ENCODE assay signal across 8 mouse cellular contexts in the genomic region with DNA sequence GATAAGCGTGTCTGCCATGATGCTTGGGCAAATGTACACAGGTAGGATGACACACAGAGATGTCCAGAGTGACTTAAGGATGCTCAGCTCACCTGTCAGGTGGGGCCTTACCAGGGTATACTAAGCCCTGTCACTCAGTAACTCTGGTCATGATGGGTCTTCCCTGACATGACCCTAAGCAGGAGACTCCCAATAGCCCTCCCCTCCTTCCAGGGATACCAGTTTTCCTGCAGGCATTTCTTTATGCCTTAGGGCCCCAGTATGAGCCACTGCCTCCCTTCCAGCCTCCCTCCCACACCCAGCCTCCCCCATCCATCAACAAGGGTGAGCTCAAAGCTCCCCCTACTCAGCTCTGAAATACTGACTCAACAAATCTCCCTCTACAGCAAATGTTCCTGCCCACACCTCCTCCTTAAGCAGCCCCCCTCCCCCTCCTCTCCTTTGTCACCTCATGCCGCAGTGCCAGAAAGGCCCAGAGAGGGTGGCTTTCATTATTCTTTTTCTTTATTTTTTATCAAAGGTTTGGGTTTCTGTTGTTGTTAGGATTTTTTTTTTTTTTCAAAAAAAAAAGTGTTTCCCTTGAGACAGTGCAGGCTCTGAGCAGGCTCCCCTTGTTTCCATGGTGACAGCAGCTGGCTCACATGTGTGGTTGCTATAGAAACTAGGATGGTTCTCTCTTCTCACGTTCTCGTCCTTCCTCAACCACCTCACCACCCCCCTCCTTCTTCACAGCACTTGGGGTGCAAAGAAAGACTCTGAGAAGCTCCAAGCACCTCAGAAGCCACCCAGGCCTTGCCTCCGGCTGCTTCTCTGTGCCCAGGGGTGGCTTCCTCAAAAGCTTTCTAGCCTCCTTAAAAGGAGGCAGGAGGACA.
DNase-seq lines count a peak whose midpoint lies in the region; ATAC-seq lines count a peak whose summit lies in the region.

No protein-coding gene starts in this region.

- H3K9me3 ChIP-seq in hindbrain, embryonic 10.5 days, result no peaks in the 10 kb centered on the region
- H3K9me3 ChIP-seq in midbrain, embryonic 11.5 days (ENCODE audit: control insufficient read depth, low read length), result no peaks in the 10 kb centered on the region
- no peaks in the 10 kb centered on the region for H3K9me3 ChIP-seq in stomach, embryonic 16.5 days (replicated peaks; ENCODE audit: control insufficient read depth, low read length)

- peak; percentile 58 for DNase-seq in adrenal gland, postnatal 14 days
- no peak for DNase-seq in adrenal gland, postnatal 25 days
- peak; percentile 77 to 78 for DNase-seq in spleen, postnatal 36 days (ENCODE audit: low spot score in 2 of 2)
- no peak for DNase-seq in spleen, adult 18-20 months
- peak; percentile 72 for DNase-seq in hindbrain, embryonic 10.5 days (ENCODE audit: low spot score)
- DNase-seq in midbrain, embryonic 11.5 days (ENCODE audit: low spot score, missing footprints), result peak; percentile 96

- peaks cover 95% of the 10 kb centered on the region for H3K4me1 ChIP-seq in hindbrain, embryonic 10.5 days (replicated peaks)
- peaks cover 66% of the 10 kb centered on the region for H3K4me1 ChIP-seq in midbrain, embryonic 11.5 days (ENCODE audit: control insufficient read depth, insufficient read depth, low read length)
- H3K4me1 ChIP-seq in stomach, embryonic 16.5 days (ENCODE audit: control insufficient read depth, insufficient read depth, low read length), result peaks cover 62% of the 10 kb centered on the region

- no peaks in the 10 kb centered on the region for H3K36me3 ChIP-seq in hindbrain, embryonic 10.5 days
- H3K36me3 ChIP-seq in midbrain, embryonic 11.5 days (ENCODE audit: control insufficient read depth, insufficient read depth, low read length), result no peaks in the 10 kb centered on the region
- H3K36me3 ChIP-seq in stomach, embryonic 16.5 days (ENCODE audit: control insufficient read depth, insufficient read depth, low read length), result no peaks in the 10 kb centered on the region

- peaks cover 56% of the 10 kb centered on the region for H3K27me3 ChIP-seq in hindbrain, embryonic 10.5 days (ENCODE audit: insufficient read depth, poor library complexity, severe bottlenecking)
- H3K27me3 ChIP-seq in midbrain, embryonic 11.5 days (ENCODE audit: control insufficient read depth, insufficient read depth, low read length), result peaks cover 9% of the 10 kb centered on the region
- no peaks in the 10 kb centered on the region for H3K27me3 ChIP-seq in stomach, embryonic 16.5 days (ENCODE audit: control insufficient read depth, insufficient read depth, low read length)

- peak overlapping the region; percentile 47 for H3K4me2 ChIP-seq in midbrain, embryonic 11.5 days
- H3K4me2 ChIP-seq in stomach, embryonic 16.5 days (ENCODE audit: low read depth, low read length), result no peak overlapping the region

- peak overlapping the region; percentile 38 for H3K4me3 ChIP-seq in hindbrain, embryonic 10.5 days
- 0 out of 2 replicates have a peak overlapping the region, but pooled peaks have one; percentile 9 for H3K4me3 ChIP-seq in midbrain, embryonic 11.5 days (ENCODE audit: low read depth, low read length)
- H3K4me3 ChIP-seq in stomach, embryonic 16.5 days (replicated peaks; ENCODE audit: low read length), result no peak overlapping the region

- 17% methylated on average over 5 of the region's 5 CpGs for WGBS in hindbrain, embryonic 10.5 days
- 7% methylated on average over 5 of the region's 5 CpGs for WGBS in midbrain, embryonic 11.5 days
- 21% methylated on average over 5 of the region's 5 CpGs for WGBS in stomach, embryonic 16.5 days

- peak overlapping the region; percentile 88 for H3K27ac ChIP-seq in hindbrain, embryonic 10.5 days
- peak overlapping the region; percentile 87 for H3K27ac ChIP-seq in midbrain, embryonic 11.5 days (ENCODE audit: low read depth, low read length)
- H3K27ac ChIP-seq in stomach, embryonic 16.5 days (ENCODE audit: low read length), result peak overlapping the region; percentile 48; the same call in 1 of the 2 replicates

- ATAC-seq in midbrain, embryonic 11.5 days (ENCODE audit: low FRiP score), result peak; percentile 80
- ATAC-seq in stomach, embryonic 16.5 days (ENCODE audit: insufficient read depth, low FRiP score), result no peak
- no peak for ATAC-seq in megakaryocyte-erythroid progenitor cell, adult 5-6 weeks (replicated peaks; ENCODE audit: low FRiP score, low TSS enrichment, poor library complexity, severe bottlenecking)

- peak overlapping the region; percentile 59 for H3K9ac ChIP-seq in midbrain, embryonic 11.5 days (ENCODE audit: low read length)
- H3K9ac ChIP-seq in stomach, embryonic 16.5 days (ENCODE audit: low read length), result 0 out of 2 replicates have a peak overlapping the region, but pooled peaks have one; percentile 32

Comparison
In these comparisons a context has a peak if more than half of its experiments do, and no peak if none do; other contexts are left out.
1. DNase-seq: peak in adrenal gland, postnatal 14 days (single experiment), spleen, postnatal 36 days (2 of 2), hindbrain, embryonic 10.5 days (single experiment) and midbrain, embryonic 11.5 days (single experiment); none in adrenal gland, postnatal 25 days (single experiment) and spleen, adult 18-20 months (0 of 2).
2. Peak in every context shown above with its lines, with median percentiles within 50 percentile points of each other: H3K27ac ChIP-seq.